Mouse (Mus musculus): ENCODE data around the gene Slc43a3. TPM values are rescaled to one million over a fixed set of nuclear protein-coding genes. Genes with fewer than 3 reads are reported as not detected.

The Slc43a3 gene
- 39.9 TPM for polyA plus RNA-seq (2014; fragmentation: Illumina TruSeq; extraction: RNeasy Lipid Tissue Mini Kit (QIAGEN cat#74804))

DNA sequence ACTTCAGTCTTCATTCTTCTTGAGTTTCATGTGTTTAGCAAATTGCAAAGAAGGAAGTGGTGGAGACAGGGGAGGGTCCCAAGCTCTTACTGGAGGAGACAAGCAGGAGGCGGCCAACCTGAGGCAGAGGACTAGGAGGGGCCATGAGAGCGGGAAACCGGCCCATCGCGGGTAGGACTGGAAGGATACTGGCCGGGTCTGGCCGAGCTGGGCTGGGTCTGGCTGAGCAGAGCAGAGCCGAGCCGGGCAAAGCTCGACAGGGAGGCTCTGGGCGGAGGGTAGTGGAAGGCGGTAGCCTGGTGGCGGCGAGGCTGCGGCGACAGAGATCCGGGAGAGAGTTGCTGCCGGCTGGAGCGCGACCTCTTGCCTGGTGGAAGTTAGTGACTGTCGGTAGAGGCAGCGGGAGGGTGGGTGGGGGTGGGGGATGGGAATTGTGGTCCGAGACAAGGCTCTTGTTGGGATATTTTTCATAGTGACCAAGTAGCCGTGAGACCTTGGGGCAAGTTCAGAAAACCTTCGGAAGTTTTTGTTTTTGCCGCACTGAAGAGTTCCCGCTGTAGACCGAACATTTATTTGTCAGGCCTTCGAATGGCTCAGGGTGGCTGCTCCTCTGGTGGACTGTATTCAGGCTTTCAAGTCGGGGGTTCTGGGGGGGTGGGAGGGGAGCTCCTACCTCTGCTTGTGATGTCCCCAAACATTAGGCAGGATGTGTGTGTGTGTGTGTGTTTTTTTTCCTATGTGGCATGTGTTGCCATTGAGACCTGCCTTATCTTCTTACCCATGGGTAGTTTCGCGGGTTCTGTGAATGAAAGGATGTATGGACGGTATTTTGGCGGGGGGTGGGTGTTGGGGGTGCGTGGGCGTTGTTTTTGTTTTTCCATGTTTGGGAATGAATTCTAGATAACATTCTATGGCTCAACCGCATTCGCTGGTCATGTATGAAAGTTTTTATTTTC lies at the start of gene Slc43a3:
TSS of gene Slc43a3 (plus strand) at position 106 of the 956 bp plus-strand sequence.

DNA sequence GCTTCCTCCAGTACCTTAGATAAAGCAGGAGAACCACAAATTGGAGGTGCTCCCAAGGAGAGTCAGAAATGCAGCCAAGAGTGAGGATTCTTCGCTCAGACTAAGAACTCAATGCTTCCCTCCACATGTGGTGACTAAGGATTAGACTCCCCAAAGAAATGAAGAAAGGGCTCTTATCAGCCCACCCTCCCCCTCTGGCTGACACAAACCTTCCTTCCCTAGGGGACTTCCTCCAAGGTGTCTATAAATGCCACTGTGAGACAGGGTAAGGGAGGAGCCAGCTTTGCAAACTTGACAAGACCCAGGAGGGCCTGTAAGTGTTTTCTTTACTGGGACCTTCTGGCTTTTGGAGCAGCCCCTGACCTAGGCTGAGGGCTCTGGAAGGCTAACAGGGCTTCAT lies 43.8 kb downstream of the Slc43a3 start, which contains the start of gene Prg2:
TSS of gene Prg2 (plus strand) at position 274 of the 400 bp plus-strand sequence.

DNA sequence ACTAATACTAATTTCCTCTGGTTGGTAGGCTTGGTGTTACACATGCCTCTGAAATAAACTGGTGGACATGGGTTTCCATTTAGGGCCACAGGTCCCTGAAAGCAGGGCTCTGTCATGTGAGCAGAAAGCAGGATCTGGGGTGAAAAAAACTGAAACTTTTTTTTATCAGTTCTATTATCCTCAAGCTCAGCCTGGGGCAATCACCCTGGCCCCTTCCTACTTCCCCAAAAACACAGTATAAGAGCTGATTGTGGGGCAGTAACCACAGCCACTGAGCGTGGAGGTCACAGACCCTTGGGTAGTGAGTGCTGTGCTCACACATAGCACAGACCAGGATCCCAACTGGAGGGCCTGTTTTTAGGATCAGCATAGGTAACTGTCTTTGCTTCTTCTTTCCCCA lies 51.6 kb downstream of the Slc43a3 start, which contains the start of gene Prg3:
TSS of gene Prg3 (plus strand) at position 286 of the 400 bp plus-strand sequence.

Other genes with a start within 250 kb of the Slc43a3 start
- gene Zdhhc5, start 221.4 kb upstream of the Slc43a3 start, polyA plus RNA-seq (2014; fragmentation: Illumina TruSeq; extraction: RNeasy Lipid Tissue Mini Kit (QIAGEN cat#74804)): 74.2 TPM
- gene Clp1, start 209.2 kb upstream of the Slc43a3 start, polyA plus RNA-seq (2014; fragmentation: Illumina TruSeq; extraction: RNeasy Lipid Tissue Mini Kit (QIAGEN cat#74804)): 24.7 TPM
- 1.1 TPM for gene Ypel4, start 202.5 kb upstream of the Slc43a3 start, polyA plus RNA-seq (2014; fragmentation: Illumina TruSeq; extraction: RNeasy Lipid Tissue Mini Kit (QIAGEN cat#74804))
- gene Gm19426, start 192.9 kb upstream of the Slc43a3 start, polyA plus RNA-seq (2014; fragmentation: Illumina TruSeq; extraction: RNeasy Lipid Tissue Mini Kit (QIAGEN cat#74804)): not detected
- gene Serping1, start 161.1 kb upstream of the Slc43a3 start, polyA plus RNA-seq (2014; fragmentation: Illumina TruSeq; extraction: RNeasy Lipid Tissue Mini Kit (QIAGEN cat#74804)): 45.8 TPM
- 25.2 TPM for gene Ube2l6, start 137.8 kb upstream of the Slc43a3 start, polyA plus RNA-seq (2014; fragmentation: Illumina TruSeq; extraction: RNeasy Lipid Tissue Mini Kit (QIAGEN cat#74804))
- gene Smtnl1, start 113.9 kb upstream of the Slc43a3 start, polyA plus RNA-seq (2014; fragmentation: Illumina TruSeq; extraction: RNeasy Lipid Tissue Mini Kit (QIAGEN cat#74804)): not detected
- gene Timm10, start 109.6 kb upstream of the Slc43a3 start, polyA plus RNA-seq (2014; fragmentation: Illumina TruSeq; extraction: RNeasy Lipid Tissue Mini Kit (QIAGEN cat#74804)): 2.7 TPM
- 2.0 TPM for gene Slc43a1, start 97.7 kb upstream of the Slc43a3 start, polyA plus RNA-seq (2014; fragmentation: Illumina TruSeq; extraction: RNeasy Lipid Tissue Mini Kit (QIAGEN cat#74804))
- not detected for gene Rtn4rl2, start 49.9 kb upstream of the Slc43a3 start, polyA plus RNA-seq (2014; fragmentation: Illumina TruSeq; extraction: RNeasy Lipid Tissue Mini Kit (QIAGEN cat#74804))
- not detected for gene Prg2, start 43.9 kb downstream of the Slc43a3 start, polyA plus RNA-seq (2014; fragmentation: Illumina TruSeq; extraction: RNeasy Lipid Tissue Mini Kit (QIAGEN cat#74804))
- gene Prg3, start 51.6 kb downstream of the Slc43a3 start, polyA plus RNA-seq (2014; fragmentation: Illumina TruSeq; extraction: RNeasy Lipid Tissue Mini Kit (QIAGEN cat#74804)): not detected
- 178 TPM for gene Ssrp1, start 100.7 kb downstream of the Slc43a3 start, polyA plus RNA-seq (2014; fragmentation: Illumina TruSeq; extraction: RNeasy Lipid Tissue Mini Kit (QIAGEN cat#74804))
- gene P2rx3, start 100.9 kb downstream of the Slc43a3 start, polyA plus RNA-seq (2014; fragmentation: Illumina TruSeq; extraction: RNeasy Lipid Tissue Mini Kit (QIAGEN cat#74804)): not detected
- gene Tnks1bp1, start 111.4 kb downstream of the Slc43a3 start, polyA plus RNA-seq (2014; fragmentation: Illumina TruSeq; extraction: RNeasy Lipid Tissue Mini Kit (QIAGEN cat#74804)): 0.43 TPM
- gene Aplnr, start 199.6 kb downstream of the Slc43a3 start, polyA plus RNA-seq (2014; fragmentation: Illumina TruSeq; extraction: RNeasy Lipid Tissue Mini Kit (QIAGEN cat#74804)): 28.1 TPM

All from ovary, adult 10 weeks (tissue).